Mouse (Mus musculus) brain, embryonic 14.5 days (tissue): ENCODE measurements around the gene Mtf1.

Experiments
- CTCF ChIP-seq: fragments of 200-500 bp; IDR thresholded peaks from 2 replicates; pipeline ENCODE4 v1.5.1; 2012; ENCODE audit warnings: inconsistent platforms, mild to moderate bottlenecking, moderate library complexity, borderline replicate concordance; ENCODE audit not compliant: insufficient read depth, insufficient read length; ENCODE audit errors: extremely low read depth
- POLR2A ChIP-seq: fragments of 200-500 bp; IDR thresholded peaks from 2 replicates; pipeline ENCODE4 v1.6.1; 2012; ENCODE audit warnings: mild to moderate bottlenecking, inconsistent platforms, borderline replicate concordance; ENCODE audit not compliant: poor library complexity, insufficient read depth, insufficient read length, severe bottlenecking; ENCODE audit errors: extremely low read depth

DNA sequence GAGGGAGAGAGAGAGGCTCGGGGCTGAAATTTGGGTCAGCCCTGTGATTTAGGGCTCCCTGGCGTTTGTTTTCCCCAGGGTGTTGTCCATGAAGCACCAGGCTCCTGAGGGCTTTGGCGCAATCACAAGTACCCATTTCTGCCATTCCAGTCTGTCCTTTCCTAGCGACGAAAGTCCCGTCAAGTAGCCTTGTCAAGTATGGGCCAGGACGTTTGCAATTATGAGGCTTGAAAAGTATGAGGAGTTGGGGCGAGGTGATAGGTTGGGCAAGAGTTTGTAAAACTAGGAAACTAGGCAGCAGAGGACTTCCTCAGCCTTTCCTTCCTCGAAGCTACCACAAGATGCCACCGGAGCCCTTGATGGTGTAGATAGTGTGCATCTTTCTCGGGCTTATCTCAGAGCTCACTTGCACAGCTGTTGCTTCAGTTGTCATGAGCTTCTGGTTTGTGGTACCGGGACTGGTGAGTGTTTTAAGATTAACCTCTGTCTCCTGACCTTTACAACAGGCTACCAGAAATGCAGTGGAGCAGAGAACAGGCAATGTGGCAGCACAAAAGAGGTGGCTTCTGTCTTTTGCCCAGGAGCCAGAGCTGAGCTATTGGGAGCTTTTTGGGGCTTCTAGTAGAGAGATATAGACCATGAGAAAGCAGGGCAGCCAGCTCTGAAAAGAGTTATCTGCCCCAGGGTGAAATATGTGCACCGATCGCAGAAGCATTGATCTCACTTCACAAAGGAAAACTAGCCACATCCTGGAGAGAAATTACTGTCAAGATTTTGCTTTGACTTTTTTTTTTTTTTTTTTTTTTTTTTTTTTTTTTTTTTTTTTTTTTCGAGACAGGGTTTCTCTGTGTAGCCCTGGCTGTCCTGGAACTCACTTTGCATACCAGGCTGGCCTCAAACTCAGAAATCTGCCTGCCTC, 49.4 kb upstream of the Mtf1 start:
- TF ChIP-seq CTCF (no peak), POLR2A (no peak)
